Mouse (Mus musculus): ENCODE data around the gene Mindy3. TPM values are rescaled to one million over a fixed set of nuclear protein-coding genes. Genes with fewer than 3 reads are reported as not detected.
"Not testable (repeated sequence)": the region's sequence is repeated elsewhere in the genome, so short reads cannot be mapped to it uniquely, and the experiment has no call there.

The Mindy3 gene
- polyA plus RNA-seq, 1 experiment from 2014 or later: 13.1 TPM

- Histone ChIP-seq H3K27ac (ENCODE audit: low read depth) (no peak overlapping the region), H3K9ac (replicated peaks) (no peak overlapping the region), H3K9me3 (ENCODE audit: low read length) (no peaks in the 10 kb centered on the region), H3K4me3 (ENCODE audit: low read depth, low read length) (no peak overlapping the region), H3K36me3 (replicated peaks; ENCODE audit: insufficient read depth, low read length) (no peaks in the 10 kb centered on the region), H3K27me3 (ENCODE audit: insufficient read depth, low read length) (no peaks in the 10 kb centered on the region), H3K4me2 (ENCODE audit: low read depth, low read length) (no peak overlapping the region), H3K4me1 (ENCODE audit: insufficient read depth) (no peaks in the 10 kb centered on the region)
- ATAC-seq (no peak), DNase-seq (no peak)
- 69% methylated on average over 3 of the region's 3 CpGs for WGBS (ENCODE audit: insufficient replicate concordance)
- TF ChIP-seq CTCF (IDR thresholded peaks at IDR 0.05; ENCODE audit: low read depth): no peak
- TF ChIP-seq EP300 (IDR thresholded peaks at IDR 0.05; ENCODE audit: low read depth): no peak
Measured at GRCm38 (mm10) chr2:12424374-12424773, 5.1 kb upstream of the Mindy3 start.

GRCm38 (mm10) chr2:12423426-12423825 is 4.2 kb upstream of the Mindy3 start:
- not testable (repeated sequence) for ATAC-seq; H3K27ac ChIP-seq (ENCODE audit: low read depth)
- WGBS (ENCODE audit: insufficient replicate concordance): 64% methylated on average over 6 of the region's 6 CpGs

GRCm38 (mm10) chr2:12418534-12419261 is 572 bp downstream of the Mindy3 start:
- Histone ChIP-seq H3K4me1 (ENCODE audit: insufficient read depth) (peaks cover 7% of the 10 kb centered on the region), H3K4me2 (ENCODE audit: low read depth, low read length) (peak overlapping the region; percentile 72), H3K9ac (replicated peaks) (peak overlapping the region; percentile 77), H3K36me3 (replicated peaks; ENCODE audit: insufficient read depth, low read length) (no peaks in the 10 kb centered on the region), H3K4me3 (ENCODE audit: low read depth, low read length) (peak overlapping the region; percentile 68), H3K27me3 (ENCODE audit: insufficient read depth, low read length) (no peaks in the 10 kb centered on the region), H3K9me3 (ENCODE audit: low read length) (no peaks in the 10 kb centered on the region), H3K27ac (ENCODE audit: low read depth) (peak overlapping the region; percentile 60)
- ATAC-seq: peak; percentile 67
- DNase-seq: no peak
- WGBS (ENCODE audit: insufficient replicate concordance): 2% methylated on average over 40 of the region's 40 CpGs
- TF ChIP-seq CTCF (IDR thresholded peaks at IDR 0.05; ENCODE audit: low read depth) (no peak), EP300 (IDR thresholded peaks at IDR 0.05; ENCODE audit: low read depth) (no peak)

More at GRCm38 (mm10) chr2:12423426-12423825, 4.2 kb upstream of the Mindy3 start:
- H3K9ac ChIP-seq (replicated peaks); H3K4me1 ChIP-seq (ENCODE audit: insufficient read depth); H3K4me3 ChIP-seq (ENCODE audit: low read depth, low read length); H3K4me2 ChIP-seq (ENCODE audit: low read depth, low read length); DNase-seq; H3K27me3 ChIP-seq (ENCODE audit: insufficient read depth, low read length); H3K36me3 ChIP-seq (replicated peaks; ENCODE audit: insufficient read depth, low read length); H3K9me3 ChIP-seq (ENCODE audit: low read length): not testable (repeated sequence)

- H3K27me3 ChIP-seq (ENCODE audit: insufficient read depth, low read length): no peaks in the 10 kb centered on the region
- peak; percentile 26 for DNase-seq
- H3K9me3 ChIP-seq (ENCODE audit: low read length): no peaks in the 10 kb centered on the region
- H3K36me3 ChIP-seq (replicated peaks; ENCODE audit: insufficient read depth, low read length): no peaks in the 10 kb centered on the region
- 0 out of 2 replicates have a peak, but pooled peaks have one; percentile 30 for ATAC-seq
- peaks cover 7% of the 10 kb centered on the region for H3K4me1 ChIP-seq (ENCODE audit: insufficient read depth)
- TF ChIP-seq EP300 (IDR thresholded peaks at IDR 0.05; ENCODE audit: low read depth) (no peak), CTCF (IDR thresholded peaks at IDR 0.05; ENCODE audit: low read depth) (no peak)
- H3K4me2 ChIP-seq (ENCODE audit: low read depth, low read length): peak overlapping the region; percentile 72
- 33% methylated on average over 8 of the region's 8 CpGs for WGBS (ENCODE audit: insufficient replicate concordance)
- peak overlapping the region; percentile 68 for H3K4me3 ChIP-seq (ENCODE audit: low read depth, low read length)
- H3K27ac ChIP-seq (ENCODE audit: low read depth): no peak overlapping the region
- peak overlapping the region; percentile 77 for H3K9ac ChIP-seq (replicated peaks)
Measured at GRCm38 (mm10) chr2:12418121-12418520, 1.1 kb downstream of the Mindy3 start.

GRCm38 (mm10) chr2:12412309-12412708 is 7.0 kb downstream of the Mindy3 start:
- WGBS (ENCODE audit: insufficient replicate concordance): 72% methylated on average over 2 of the region's 2 CpGs
- no peak overlapping the region for H3K4me3 ChIP-seq (ENCODE audit: low read depth, low read length)
- H3K27ac ChIP-seq (ENCODE audit: low read depth): no peak overlapping the region
- H3K4me1 ChIP-seq (ENCODE audit: insufficient read depth): peaks cover 20% of the 10 kb centered on the region
- no peak for DNase-seq
- no peak for ATAC-seq
- no peak overlapping the region for H3K4me2 ChIP-seq (ENCODE audit: low read depth, low read length)
- no peaks in the 10 kb centered on the region for H3K9me3 ChIP-seq (ENCODE audit: low read length)
- peaks cover 5% of the 10 kb centered on the region; the same call in 1 of the 2 replicates for H3K36me3 ChIP-seq (replicated peaks; ENCODE audit: insufficient read depth, low read length)
- no peaks in the 10 kb centered on the region for H3K27me3 ChIP-seq (ENCODE audit: insufficient read depth, low read length)
- H3K9ac ChIP-seq (replicated peaks): no peak overlapping the region
- TF ChIP-seq EP300 (IDR thresholded peaks at IDR 0.05; ENCODE audit: low read depth) (no peak), CTCF (IDR thresholded peaks at IDR 0.05; ENCODE audit: low read depth) (no peak)

GRCm38 (mm10) chr2:12411129-12411528 is 8.1 kb downstream of the Mindy3 start:
- no peak overlapping the region for H3K9ac ChIP-seq (replicated peaks)
- peaks cover 5% of the 10 kb centered on the region; the same call in 1 of the 2 replicates for H3K36me3 ChIP-seq (replicated peaks; ENCODE audit: insufficient read depth, low read length)
- H3K27me3 ChIP-seq (ENCODE audit: insufficient read depth, low read length): no peaks in the 10 kb centered on the region
- DNase-seq (no peak), ATAC-seq (peak; percentile 50; the same call in 1 of the 2 replicates)
- H3K4me3 ChIP-seq (ENCODE audit: low read depth, low read length): no peak overlapping the region
- no peaks in the 10 kb centered on the region for H3K9me3 ChIP-seq (ENCODE audit: low read length)
- no peak overlapping the region for H3K4me2 ChIP-seq (ENCODE audit: low read depth, low read length)
- TF ChIP-seq CTCF (IDR thresholded peaks at IDR 0.05; ENCODE audit: low read depth): no peak
- TF ChIP-seq EP300 (IDR thresholded peaks at IDR 0.05; ENCODE audit: low read depth): no peak
- peaks cover 20% of the 10 kb centered on the region for H3K4me1 ChIP-seq (ENCODE audit: insufficient read depth)
- 49% methylated on average over 2 of the region's 2 CpGs for WGBS (ENCODE audit: insufficient replicate concordance)
- H3K27ac ChIP-seq (ENCODE audit: low read depth): no peak overlapping the region
